Mouse (Mus musculus): ENCODE measurements around the gene Nell1.

GRCm38 (mm10) chr7:50362039-50362438, 387.4 kb downstream of the Nell1 start:
- TF ChIP-seq CTCF (IDR thresholded peaks at IDR 0.05; ENCODE audit: low read depth, low read length), result no peak
- TF ChIP-seq EP300 (IDR thresholded peaks at IDR 0.05; ENCODE audit: insufficient read depth, low read depth, low read length), result no peak
- no peak for TF ChIP-seq POLR2A (IDR thresholded peaks at IDR 0.05; ENCODE audit: insufficient read depth, low read length)
